Mouse (Mus musculus) mammary gland, adult 2 months (tissue): ENCODE results near the gene Nav2. TPM values are rescaled to one million over a fixed set of nuclear protein-coding genes. Genes with fewer than 3 reads are reported as not detected.

Source experiments
- polyA plus RNA-seq: library from polyadenylated mRNA; depleted of rRNA; stranded (reverse); fragments of >200 nt; gene quantifications from 2 replicates; pipeline ENCODE4 v1.2.3, GENCODE M21; 2012; ENCODE audit warnings: low replicate concordance; rRNA removed

The Nav2 gene
- polyA plus RNA-seq, result 6.6 and 6.9 TPM in 2 replicates

GRCm38 (mm10) chr7:48908521-48909341, at the start of gene Nav2:
TSS of gene Nav2 (plus strand) at chr7:48908716.

GRCm38 (mm10) chr7:48881486-48881885, 27.0 kb upstream of the Nav2 start, which contains the start of gene E2f8:
TSS of gene E2f8 (minus strand) at chr7:48881596.

GRCm38 (mm10) chr7:49636491-49637115, 728.1 kb downstream of the Nav2 start, which contains the start of gene Dbx1:
TSS of gene Dbx1 (minus strand) at chr7:49636849.

Other genes with a start within 250 kb of the Nav2 start
- 4.7 and 12.8 TPM in 2 replicates for gene Zdhhc13, start 119.7 kb upstream of the Nav2 start, polyA plus RNA-seq
- gene Csrp3, start 60.7 kb upstream of the Nav2 start, polyA plus RNA-seq, result 0.16 and 12.5 TPM in 2 replicates
- gene E2f8, start 27.1 kb upstream of the Nav2 start, polyA plus RNA-seq, result 0.70 and 1.2 TPM in 2 replicates